Mouse (Mus musculus): ENCODE results near the gene Ralb.

The Ralb gene

GRCm38 (mm10) chr1:119456671-119457527 is 47.7 kb downstream of the Ralb start:
- in situ Hi-C loops (cut with MboI, MseI), result loop anchor here (25.0 kb wide), 1 partner anchor 370 kb away; no protein-coding TSS in a partner anchor

GRCm38 (mm10) chr1:119453731-119454130 is 50.9 kb downstream of the Ralb start:
- in situ Hi-C loops (cut with MboI, MseI), result loop anchor here (25.0 kb wide), 1 partner anchor 366 kb away; no protein-coding TSS in a partner anchor

GRCm38 (mm10) chr1:119451417-119451816 is 53.2 kb downstream of the Ralb start:
- in situ Hi-C loops (cut with MboI, MseI), result loop anchor here (25.0 kb wide), 1 partner anchor 364 kb away; no protein-coding TSS in a partner anchor

GRCm38 (mm10) chr1:119450651-119451345 is 53.8 kb downstream of the Ralb start:
- in situ Hi-C loops (cut with MboI, MseI), result loop anchor here (25.0 kb wide), 1 partner anchor 363 kb away; no protein-coding TSS in a partner anchor

GRCm38 (mm10) chr1:119446753-119447283 is 57.8 kb downstream of the Ralb start:
- in situ Hi-C loops (cut with MboI, MseI), result no loop called here

- in situ Hi-C loops (cut with MboI, MseI), result no loop called here
Measured at GRCm38 (mm10) chr1:119443591-119444350, 60.8 kb downstream of the Ralb start.

GRCm38 (mm10) chr1:119442901-119443300 is 61.7 kb downstream of the Ralb start:
- in situ Hi-C loops (cut with MboI, MseI), result no loop called here

- in situ Hi-C loops (cut with MboI, MseI), result no loop called here
Measured at GRCm38 (mm10) chr1:119438105-119438637, 66.4 kb downstream of the Ralb start.

GRCm38 (mm10) chr1:119437401-119437800 is 67.2 kb downstream of the Ralb start:
- in situ Hi-C loops (cut with MboI, MseI), result no loop called here

GRCm38 (mm10) chr1:119424141-119424860 is 80.3 kb downstream of the Ralb start:
- in situ Hi-C loops (cut with MboI, MseI), result no loop called here

- in situ Hi-C loops (cut with MboI, MseI), result no loop called here
Measured at GRCm38 (mm10) chr1:119423510-119423909, 81.1 kb downstream of the Ralb start.

GRCm38 (mm10) chr1:119422460-119423015 is 82.1 kb downstream of the Ralb start:
- in situ Hi-C loops (cut with MboI, MseI), result no loop called here

GRCm38 (mm10) chr1:119421576-119422421 is 82.8 kb downstream of the Ralb start, which contains the start of gene Inhbb:
TSS of gene Inhbb (minus strand) at chr1:119422248.
- in situ Hi-C loops (cut with MboI, MseI), result no loop called here

GRCm38 (mm10) chr1:119420984-119421575 is 83.5 kb downstream of the Ralb start:
- in situ Hi-C loops (cut with MboI, MseI), result no loop called here
